Mouse (Mus musculus) urinary bladder, adult 2 months (tissue): ENCODE measurements around the gene Rcor2. TPM values are rescaled to one million over a fixed set of nuclear protein-coding genes. Genes with fewer than 3 reads are reported as not detected.

Experiments used
- DNase-seq: peaks from one replicate; pipeline ENCODE4 v3.0.0; 2022; ENCODE audit warnings: low spot score
- polyA plus RNA-seq: library from polyadenylated mRNA; depleted of rRNA; stranded (reverse); fragments of >200 nt; gene quantifications from 2 replicates; pipeline ENCODE4 v1.2.3, GENCODE M21; 2012; rRNA removed

Rcor2 gene
- 10.2 and 10.4 TPM in 2 replicates for polyA plus RNA-seq

GRCm38 (mm10) chr19:7267091-7267741, at the start of gene Rcor2:
Gene Rcor2, plus strand, starts transcription at chr19:7267325.
- peak; percentile 69 for DNase-seq

- DNase-seq = no peak
Measured at GRCm38 (mm10) chr19:7217926-7218267, 49.2 kb upstream of the Rcor2 start.

DNA sequence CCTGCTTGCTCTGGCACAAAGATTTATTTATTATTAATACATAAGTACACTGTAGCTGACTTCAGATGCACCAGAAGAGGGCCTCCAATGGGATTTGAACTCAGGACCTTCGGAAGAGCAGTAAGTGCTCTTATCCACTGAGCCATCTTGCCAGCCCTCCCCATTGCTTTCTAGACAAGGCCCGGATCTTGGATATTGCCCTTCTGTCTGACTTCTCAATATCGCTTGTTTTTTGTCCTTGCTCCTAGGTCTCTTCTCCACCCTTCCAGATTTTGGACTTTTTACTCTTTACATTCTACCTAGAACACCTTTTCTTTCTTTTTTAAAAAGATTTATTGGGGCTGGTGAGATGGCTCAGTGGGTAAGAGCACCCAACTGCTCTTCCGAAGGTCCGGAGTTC, 48.4 kb upstream of the Rcor2 start:
- no peak for DNase-seq

GRCm38 (mm10) chr19:7222196-7222595, 44.9 kb upstream of the Rcor2 start:
- no peak for DNase-seq

DNA sequence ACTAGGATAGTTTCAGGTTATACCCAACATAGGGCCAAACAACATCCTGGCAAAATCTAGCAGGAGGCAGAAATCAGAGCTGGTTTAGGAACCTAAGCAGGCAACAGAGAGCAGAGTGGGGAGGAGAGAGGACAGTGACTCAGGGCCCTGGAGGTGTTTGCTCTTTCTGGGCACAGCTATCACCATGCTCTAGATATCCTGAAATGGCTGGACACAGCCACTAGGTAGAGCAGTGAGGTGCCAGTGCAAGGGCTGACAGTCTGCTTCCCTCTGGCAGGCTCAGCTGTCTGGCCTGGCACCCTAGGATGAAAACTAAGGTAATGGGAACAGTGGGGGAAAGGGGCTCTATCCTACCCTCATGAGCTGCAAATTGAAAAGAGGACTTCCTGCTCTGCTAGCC, 43.6 kb upstream of the Rcor2 start:
- no peak for DNase-seq

- no peak for DNase-seq
Measured at GRCm38 (mm10) chr19:7224253-7224652, 42.9 kb upstream of the Rcor2 start.

- no peak for DNase-seq
Measured at GRCm38 (mm10) chr19:7225096-7225690, 41.9 kb upstream of the Rcor2 start.

DNA sequence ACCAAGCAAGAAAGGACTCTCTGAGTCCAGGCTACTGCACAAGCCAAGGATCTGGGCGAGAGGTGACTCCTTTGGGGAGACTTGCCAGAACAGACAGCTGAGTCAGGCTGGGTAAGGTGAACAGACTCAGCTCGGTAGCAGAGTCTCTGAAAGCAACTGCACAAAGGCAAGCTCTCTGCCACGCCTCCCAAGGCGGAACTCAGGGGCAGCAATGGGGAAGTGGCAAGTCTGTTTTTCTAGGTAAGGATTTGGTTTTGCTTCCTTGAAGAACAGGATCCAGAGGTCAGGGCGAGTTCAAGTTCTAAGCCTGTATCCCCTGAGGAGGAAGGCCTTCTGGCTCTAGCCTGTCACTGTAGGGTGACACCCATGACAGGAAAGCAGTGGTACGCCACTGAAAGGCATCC, 40.6 kb upstream of the Rcor2 start:
- DNase-seq = no peak

- DNase-seq = peak; percentile 49
Measured at GRCm38 (mm10) chr19:7234537-7235221, 32.4 kb upstream of the Rcor2 start.

GRCm38 (mm10) chr19:7235461-7235860, 31.7 kb upstream of the Rcor2 start:
- no peak for DNase-seq

- DNase-seq = no peak
Measured at GRCm38 (mm10) chr19:7236011-7236410, 31.1 kb upstream of the Rcor2 start.

- no peak for DNase-seq
Measured at GRCm38 (mm10) chr19:7236742-7237141, 30.4 kb upstream of the Rcor2 start.

DNA sequence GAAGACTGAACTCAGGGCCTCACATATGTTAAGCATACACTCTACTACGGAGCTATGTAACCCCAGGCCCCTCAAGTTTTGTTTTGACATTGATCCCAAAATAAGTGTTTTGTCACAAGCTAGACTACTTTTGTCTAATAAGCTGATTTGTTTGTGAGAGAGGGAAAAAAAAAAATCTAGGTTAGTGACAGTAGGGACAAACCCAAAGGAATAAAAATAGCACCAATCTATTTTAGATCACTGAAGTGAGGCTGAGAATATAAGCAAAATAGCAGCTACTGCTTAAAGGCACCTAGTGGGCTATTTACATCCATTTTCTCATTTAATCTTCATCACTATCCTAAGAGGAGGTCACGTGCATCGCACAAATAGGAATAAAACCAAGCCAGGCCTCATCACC, 27.6 kb upstream of the Rcor2 start:
- no peak for DNase-seq

GRCm38 (mm10) chr19:7240291-7240690, 26.8 kb upstream of the Rcor2 start:
- DNase-seq = no peak

DNA sequence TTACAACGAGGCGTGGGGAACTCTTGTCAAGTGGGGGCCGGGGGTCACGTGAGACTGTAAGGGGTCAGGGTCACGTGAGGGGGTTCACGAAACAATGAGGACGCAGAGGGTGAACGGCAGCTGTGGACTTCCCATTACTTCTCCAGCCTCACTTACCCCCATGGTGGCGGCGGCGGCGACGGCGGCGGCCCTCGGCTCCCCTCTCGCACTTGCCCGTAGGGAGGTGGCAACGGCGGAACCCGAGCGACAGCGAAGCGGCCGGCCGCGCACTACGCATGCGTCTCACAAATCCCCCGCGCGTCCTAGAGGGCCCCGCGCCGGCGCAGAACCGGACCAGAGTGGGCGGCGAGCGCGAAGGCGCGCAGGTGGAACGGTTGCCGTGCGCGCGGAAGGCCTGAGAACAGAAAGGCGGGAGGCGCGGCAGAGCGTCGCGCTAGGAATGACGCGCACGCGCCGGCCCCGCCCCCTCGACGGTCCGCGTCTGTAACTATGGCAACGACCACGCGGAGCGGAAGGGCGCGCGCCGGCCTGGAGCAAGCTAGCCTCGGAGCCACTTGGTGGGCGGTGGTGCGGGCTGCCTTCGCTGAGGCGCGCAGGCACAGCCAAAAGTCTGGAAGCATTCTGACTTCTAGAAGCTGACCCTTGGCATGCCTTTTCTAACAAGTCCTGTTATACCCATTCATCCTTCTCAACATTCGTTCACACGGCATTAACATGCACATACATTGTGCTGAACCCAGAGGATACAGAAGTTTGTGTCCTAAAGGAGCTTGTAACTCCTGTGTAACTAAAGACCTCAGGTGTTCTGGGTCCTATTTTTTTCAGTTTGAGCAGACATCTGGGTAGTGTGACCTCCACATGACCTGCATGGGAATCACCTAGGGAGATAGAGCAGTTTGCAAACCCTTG, 26.1 kb upstream of the Rcor2 start, which contains the start of gene Naa40:
Gene Naa40 (minus strand): TSS at position 402 of the 909 bp plus-strand sequence.
- DNase-seq = peak; percentile 79

DNA sequence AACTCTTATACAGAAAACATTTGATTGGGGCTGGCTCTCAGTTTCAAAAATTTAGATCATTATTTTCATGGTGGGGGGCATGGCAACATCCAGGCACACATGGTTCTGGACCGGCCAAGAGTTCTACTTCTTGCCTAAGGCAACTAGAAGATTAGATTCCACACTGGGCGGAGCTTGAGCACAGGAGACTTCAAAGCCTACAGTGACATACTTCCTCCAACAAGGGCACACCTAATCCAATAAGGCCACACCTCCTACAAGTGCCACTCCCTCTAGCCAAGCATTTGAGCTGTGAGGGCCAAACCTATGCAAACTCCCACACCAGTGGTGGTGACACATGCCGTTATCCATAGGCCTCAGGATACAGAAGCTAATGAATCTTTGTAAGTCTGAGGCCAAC, 21.1 kb upstream of the Rcor2 start:
- no peak for DNase-seq

DNA sequence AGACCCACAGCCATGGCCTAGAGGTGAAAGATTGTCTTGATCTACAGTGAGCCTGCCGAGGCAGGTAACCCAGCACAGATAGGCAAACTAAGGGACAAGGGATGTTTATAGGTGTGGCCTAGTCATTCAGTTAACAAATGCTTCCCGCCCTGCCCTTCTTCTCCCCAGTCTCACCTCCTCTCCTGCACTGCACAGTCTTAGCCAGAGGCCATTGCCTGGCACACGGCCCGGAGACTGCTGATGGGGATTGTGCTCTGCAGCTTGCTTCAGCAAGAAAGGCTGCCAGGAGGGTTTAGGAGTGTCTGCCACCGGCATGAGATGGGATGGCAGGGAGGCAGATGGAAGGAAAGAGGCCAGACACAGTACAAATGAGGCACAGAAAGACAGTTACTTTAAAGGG, 9.2 kb upstream of the Rcor2 start:
- no peak for DNase-seq

GRCm38 (mm10) chr19:7261476-7261875, 5.6 kb upstream of the Rcor2 start:
- no peak for DNase-seq

- no peak for DNase-seq
Measured at GRCm38 (mm10) chr19:7261964-7262363, 5.2 kb upstream of the Rcor2 start.

DNA sequence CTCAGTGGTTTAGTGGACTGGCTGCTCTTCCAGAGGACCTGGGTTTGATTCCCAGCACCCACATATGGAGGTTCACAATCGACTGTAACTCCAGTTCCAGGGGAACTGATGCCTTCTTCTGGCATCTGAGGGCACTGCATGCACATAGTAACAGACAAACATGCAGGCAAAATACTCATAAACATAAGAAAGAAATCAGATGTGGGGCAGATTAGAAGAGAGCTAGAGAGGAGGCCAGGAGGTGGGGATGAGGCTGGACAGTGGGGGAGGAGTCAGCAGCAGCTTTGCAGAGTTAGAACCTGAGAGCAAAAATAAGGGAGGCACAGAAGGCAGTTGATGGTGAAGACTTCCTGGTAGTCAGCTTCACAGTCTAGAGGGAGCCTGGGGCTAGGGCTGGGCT, 4.5 kb upstream of the Rcor2 start:
- no peak for DNase-seq

GRCm38 (mm10) chr19:7264088-7264765, 2.9 kb upstream of the Rcor2 start:
- peak; percentile 76 for DNase-seq
